Mouse (Mus musculus): ENCODE measurements at regions not wholly inside any gene's neighbourhood (a gene's known extent, or its start where the extent isn't known, plus 50 kb on each side); places are given as distances from the start of the nearest gene placed in this dataset.

DNA sequence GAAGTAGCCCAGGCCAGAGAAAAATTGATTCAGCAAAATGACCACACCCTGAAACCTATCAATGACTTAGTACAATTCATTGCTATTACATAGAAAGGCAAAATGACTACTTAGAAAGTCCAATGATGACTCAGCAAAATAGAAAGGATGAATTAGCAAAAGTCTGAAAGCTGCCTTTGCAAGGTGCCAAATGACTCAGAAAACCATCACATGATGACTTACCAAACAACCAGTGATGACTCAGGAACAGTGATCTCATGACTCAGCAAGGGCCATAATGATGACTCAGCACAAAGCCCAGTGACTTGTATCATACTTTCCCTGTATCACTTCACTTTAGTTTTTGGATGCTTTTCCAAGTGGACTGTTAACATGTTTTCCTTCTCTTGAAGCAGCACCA is 535.6 kb upstream of the Camk1g start:
- Histone ChIP-seq H3K27ac (replicated peaks) (no peak overlapping the region), H3K4me3 (replicated peaks) (no peak overlapping the region), H3K9me3 (replicated peaks) (no peaks in the 10 kb centered on the region), H3K4me2 (replicated peaks) (no peak overlapping the region), H3K4me1 (no peaks in the 10 kb centered on the region), H3K36me3 (no peaks in the 10 kb centered on the region), H3K9ac (no peak overlapping the region), H3K27me3 (no peaks in the 10 kb centered on the region)
- no peak for ATAC-seq (ENCODE audit: insufficient number of reproducible peaks, low FRiP score, low TSS enrichment, low read depth)

DNA sequence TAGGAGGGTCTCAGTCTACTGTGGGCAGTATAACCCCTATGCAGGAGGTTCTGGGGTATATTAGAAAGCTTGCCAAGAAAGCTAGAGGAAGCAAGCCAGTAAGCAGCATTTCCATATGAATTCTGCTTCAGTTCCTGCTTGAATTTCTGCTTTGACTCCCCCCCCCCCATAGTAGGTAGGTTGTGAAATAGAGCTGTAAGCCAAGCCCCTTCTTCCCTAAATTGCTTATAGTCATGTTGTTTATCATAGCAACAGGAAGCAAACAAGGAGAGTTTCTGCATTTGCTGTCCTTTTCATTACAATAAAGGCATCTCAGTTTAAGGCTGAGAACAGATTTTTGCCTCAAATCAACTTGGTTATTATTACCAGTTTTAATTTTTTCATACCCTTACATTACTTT is 524.0 kb upstream of the Camk1g start:
- no peaks in the 10 kb centered on the region for H3K36me3 ChIP-seq
- H3K9ac ChIP-seq, result no peak overlapping the region

DNA sequence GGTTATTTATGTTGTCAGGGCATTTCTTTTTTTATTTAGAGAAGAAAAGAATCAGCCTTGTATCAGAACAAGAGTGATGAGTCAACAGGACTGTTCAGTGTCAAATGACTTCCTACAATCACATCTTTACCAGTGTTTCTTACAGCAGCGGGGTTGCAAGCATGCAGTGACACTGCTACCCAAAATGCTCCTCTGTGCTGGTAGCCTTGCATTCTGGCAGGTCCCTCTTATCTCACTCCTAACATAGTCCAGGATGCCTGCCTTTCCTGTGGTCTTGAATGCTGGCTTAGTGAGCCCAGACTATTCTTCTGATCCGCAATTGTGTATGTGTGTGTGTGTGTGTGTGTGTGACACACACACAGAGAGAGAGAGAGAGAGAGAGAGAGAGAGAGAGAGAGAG is 506.4 kb upstream of the Camk1g start:
- ATAC-seq (ENCODE audit: insufficient number of reproducible peaks, low FRiP score, low TSS enrichment, low read depth), result no peak
- Histone ChIP-seq H3K27me3 (no peaks in the 10 kb centered on the region), H3K4me3 (replicated peaks) (no peak overlapping the region), H3K36me3 (no peaks in the 10 kb centered on the region), H3K4me1 (no peaks in the 10 kb centered on the region), H3K4me2 (replicated peaks) (no peak overlapping the region), H3K9me3 (replicated peaks) (no peaks in the 10 kb centered on the region), H3K9ac (no peak overlapping the region), H3K27ac (replicated peaks) (no peak overlapping the region)
- 67% methylated on average over 2 of the region's 2 CpGs for WGBS

More for the DNA sequence above, 524.0 kb upstream of the Camk1g start:
- H3K27me3 ChIP-seq, result no peaks in the 10 kb centered on the region
- no peak overlapping the region for H3K4me2 ChIP-seq (replicated peaks)
- no peak overlapping the region for H3K4me3 ChIP-seq (replicated peaks)
- no peak overlapping the region for H3K27ac ChIP-seq (replicated peaks)
- no peaks in the 10 kb centered on the region for H3K9me3 ChIP-seq (replicated peaks)
- H3K4me1 ChIP-seq, result no peaks in the 10 kb centered on the region
- no peak for ATAC-seq (ENCODE audit: insufficient number of reproducible peaks, low FRiP score, low TSS enrichment, low read depth)

DNA sequence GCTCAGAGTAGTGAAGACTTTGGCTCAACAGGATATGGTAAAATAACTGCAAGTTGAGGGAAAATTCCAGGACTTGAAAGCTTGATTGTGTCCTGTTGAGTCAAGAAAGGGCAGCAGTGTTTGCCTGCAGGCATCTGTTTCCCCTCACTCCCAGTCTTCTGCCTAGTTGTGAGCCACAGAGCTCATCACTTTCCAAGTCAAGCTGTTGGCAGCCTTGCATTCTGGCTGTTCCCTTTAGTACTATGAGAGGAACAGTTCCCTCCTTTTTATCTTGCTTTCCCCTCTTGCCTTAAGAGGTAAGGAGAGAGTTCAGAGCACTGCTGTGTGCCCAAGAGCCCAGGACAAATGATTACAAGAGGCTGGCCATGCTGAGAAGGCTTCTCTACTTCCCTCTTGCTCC is 506.0 kb upstream of the Camk1g start:
- no peak overlapping the region for H3K4me3 ChIP-seq (replicated peaks)
- no peaks in the 10 kb centered on the region for H3K36me3 ChIP-seq
- H3K27me3 ChIP-seq, result no peaks in the 10 kb centered on the region
- no peak overlapping the region for H3K9ac ChIP-seq
- no peak overlapping the region for H3K27ac ChIP-seq (replicated peaks)
- no peaks in the 10 kb centered on the region for H3K4me1 ChIP-seq
- no peaks in the 10 kb centered on the region for H3K9me3 ChIP-seq (replicated peaks)
- ATAC-seq (ENCODE audit: insufficient number of reproducible peaks, low FRiP score, low TSS enrichment, low read depth), result no peak
- H3K4me2 ChIP-seq (replicated peaks), result no peak overlapping the region

DNA sequence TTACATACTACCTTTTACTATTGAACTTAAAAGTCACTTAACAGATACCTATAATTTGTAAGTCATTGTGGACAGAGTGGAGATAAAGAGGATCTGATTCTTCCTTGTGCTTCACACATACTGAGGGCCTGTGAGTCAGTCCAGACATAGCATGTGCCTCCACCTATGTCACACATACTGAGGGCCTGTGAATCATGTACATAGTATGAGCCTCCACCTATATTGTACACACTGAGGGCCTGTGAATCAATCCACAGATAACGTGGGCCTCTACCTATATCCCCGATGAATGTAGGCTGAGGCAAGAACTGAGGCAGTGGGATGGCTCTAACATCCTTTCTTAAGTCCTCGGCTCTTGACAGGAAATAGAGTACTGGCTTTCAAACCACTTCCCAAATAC is 505.2 kb upstream of the Camk1g start:
- Histone ChIP-seq H3K4me1 (no peaks in the 10 kb centered on the region), H3K4me2 (replicated peaks) (no peak overlapping the region), H3K4me3 (replicated peaks) (no peak overlapping the region), H3K27me3 (no peaks in the 10 kb centered on the region), H3K27ac (replicated peaks) (no peak overlapping the region), H3K9ac (no peak overlapping the region), H3K36me3 (no peaks in the 10 kb centered on the region), H3K9me3 (replicated peaks) (no peaks in the 10 kb centered on the region)
- ATAC-seq (ENCODE audit: insufficient number of reproducible peaks, low FRiP score, low TSS enrichment, low read depth), result no peak
- 82% methylated on average over 3 of the region's 3 CpGs for WGBS

DNA sequence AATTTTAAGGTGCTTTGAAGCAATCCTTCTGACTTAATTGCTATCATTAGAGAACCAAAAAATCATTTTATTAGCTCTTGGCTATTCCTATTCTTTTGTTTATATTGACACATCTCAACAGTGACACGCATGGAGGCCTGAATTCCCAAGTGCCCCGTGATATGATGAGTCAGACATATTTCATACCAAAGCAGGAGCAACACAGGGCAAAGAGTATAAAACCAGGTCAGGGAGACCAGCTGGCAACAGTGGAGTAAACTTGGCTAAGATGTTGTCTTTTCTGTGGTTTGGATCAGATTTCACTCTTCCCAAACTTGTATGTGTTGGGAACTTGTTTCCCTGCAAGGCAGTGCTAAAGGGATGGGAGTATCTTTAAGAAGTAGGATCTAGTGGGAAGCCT is 500.6 kb upstream of the Camk1g start:
- Histone ChIP-seq H3K4me2 (replicated peaks) (no peak overlapping the region), H3K4me1 (no peaks in the 10 kb centered on the region), H3K27me3 (no peaks in the 10 kb centered on the region), H3K27ac (replicated peaks) (no peak overlapping the region), H3K36me3 (no peaks in the 10 kb centered on the region), H3K9ac (no peak overlapping the region), H3K4me3 (replicated peaks) (no peak overlapping the region), H3K9me3 (replicated peaks) (no peaks in the 10 kb centered on the region)
- no peak for ATAC-seq (ENCODE audit: insufficient number of reproducible peaks, low FRiP score, low TSS enrichment, low read depth)
- 62% methylated on average over 2 of the region's 2 CpGs for WGBS

DNA sequence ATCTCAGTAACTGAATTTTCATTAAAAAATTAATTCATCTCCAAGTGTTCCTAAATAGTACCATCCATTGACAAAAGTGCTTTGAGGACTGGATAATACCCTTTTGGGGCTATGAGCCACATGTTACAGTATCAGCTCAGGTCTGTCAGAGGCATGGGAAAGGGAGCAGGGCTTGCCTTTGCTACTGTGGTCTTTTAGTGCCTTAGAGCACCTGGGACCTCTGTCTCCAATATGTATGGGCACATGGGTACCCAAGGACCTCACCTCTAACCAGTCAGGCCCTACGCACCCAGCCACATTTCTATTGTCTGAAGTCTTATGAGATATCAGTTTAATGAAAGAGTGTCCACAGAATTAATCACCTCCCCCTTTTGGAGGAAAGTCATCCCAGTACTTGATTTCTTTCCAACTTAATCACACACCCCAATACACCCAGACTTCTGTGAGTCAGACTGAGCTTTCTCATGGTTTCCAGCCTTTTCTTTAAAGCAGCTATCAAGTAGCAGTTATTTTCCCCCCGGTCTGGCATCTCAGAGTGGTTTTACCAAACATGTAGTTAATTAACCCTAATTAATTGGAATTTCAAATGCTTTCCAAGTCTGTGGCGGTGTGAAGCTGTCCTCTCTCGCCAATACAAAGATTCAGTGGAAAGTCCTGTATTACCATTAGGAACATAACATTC is 498.7 kb upstream of the Camk1g start:
- H3K27ac ChIP-seq (replicated peaks), result no peak overlapping the region
- H3K4me1 ChIP-seq, result no peaks in the 10 kb centered on the region
- no peak for ATAC-seq (ENCODE audit: insufficient number of reproducible peaks, low FRiP score, low TSS enrichment, low read depth)
- H3K4me2 ChIP-seq (replicated peaks), result no peak overlapping the region
- 58% methylated on average over 4 of the region's 4 CpGs for WGBS
- H3K4me3 ChIP-seq (replicated peaks), result no peak overlapping the region
- no peaks in the 10 kb centered on the region for H3K27me3 ChIP-seq
- no peaks in the 10 kb centered on the region for H3K9me3 ChIP-seq (replicated peaks)
- no peaks in the 10 kb centered on the region for H3K36me3 ChIP-seq
- H3K9ac ChIP-seq, result no peak overlapping the region

DNA sequence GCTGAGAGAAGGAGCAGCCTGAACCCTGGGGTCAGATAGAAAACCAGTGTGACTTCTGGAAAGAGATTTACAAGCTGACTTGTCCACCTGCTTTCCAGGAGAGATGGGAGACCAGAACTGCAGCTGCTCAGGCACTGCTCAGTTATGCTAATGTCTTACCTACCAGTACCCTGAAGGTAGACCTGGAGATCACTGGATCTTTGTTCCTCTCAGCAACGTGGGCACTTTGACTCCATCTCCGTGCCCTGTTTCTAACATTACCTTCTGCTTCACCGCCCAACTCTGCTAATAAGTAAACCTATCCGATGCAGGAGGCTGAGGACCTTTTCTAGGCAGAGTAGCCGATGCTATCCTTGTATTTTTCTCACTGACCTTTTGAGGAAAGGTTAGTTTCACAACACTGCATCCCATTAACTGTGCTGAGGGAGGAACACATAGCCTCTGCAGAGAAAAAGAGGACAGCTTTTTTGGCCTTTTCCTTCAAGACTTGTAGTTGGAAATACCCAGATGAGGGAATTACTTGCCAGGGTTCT is 490.7 kb upstream of the Camk1g start:
- 65% methylated on average over 5 of the region's 5 CpGs for WGBS
- H3K4me1 ChIP-seq, result 0 out of 2 replicates have a peak, but pooled peaks cover 5% of the 10 kb centered on the region
- H3K9me3 ChIP-seq (replicated peaks), result no peaks in the 10 kb centered on the region
- H3K36me3 ChIP-seq, result no peaks in the 10 kb centered on the region
- no peak overlapping the region for H3K27ac ChIP-seq (replicated peaks)
- no peak for ATAC-seq (ENCODE audit: insufficient number of reproducible peaks, low FRiP score, low TSS enrichment, low read depth)
- no peak overlapping the region for H3K4me2 ChIP-seq (replicated peaks)
- no peak overlapping the region for H3K9ac ChIP-seq
- H3K27me3 ChIP-seq, result no peaks in the 10 kb centered on the region
- no peak overlapping the region for H3K4me3 ChIP-seq (replicated peaks)

DNA sequence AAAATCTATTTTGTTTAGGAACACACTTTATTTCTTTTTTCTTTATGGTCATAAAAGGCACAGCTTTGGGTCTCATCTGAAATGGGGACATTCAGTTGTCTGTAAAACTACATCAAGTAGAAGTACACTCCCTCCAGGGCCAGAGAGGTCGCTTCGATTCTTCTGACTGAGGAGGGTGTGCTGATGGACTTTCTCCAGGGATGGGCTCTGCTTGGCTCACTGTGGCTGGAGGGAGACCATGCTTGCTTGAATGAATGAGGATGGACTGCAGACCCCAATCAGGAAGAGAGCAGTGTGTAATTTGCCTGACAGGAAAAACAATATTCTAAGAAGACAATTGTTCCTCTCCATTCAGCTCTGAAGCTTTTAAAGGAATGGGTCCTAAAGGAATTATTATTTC is 490.3 kb upstream of the Camk1g start:
- no peaks in the 10 kb centered on the region for H3K9me3 ChIP-seq (replicated peaks)
- H3K9ac ChIP-seq, result no peak overlapping the region
- H3K4me2 ChIP-seq (replicated peaks), result no peak overlapping the region
- no peaks in the 10 kb centered on the region for H3K27me3 ChIP-seq
- no peaks in the 10 kb centered on the region for H3K36me3 ChIP-seq
- no peak overlapping the region for H3K4me3 ChIP-seq (replicated peaks)
- ATAC-seq (ENCODE audit: insufficient number of reproducible peaks, low FRiP score, low TSS enrichment, low read depth), result no peak
- 42% methylated on average over 2 of the region's 2 CpGs for WGBS
- 0 out of 2 replicates have a peak, but pooled peaks cover 5% of the 10 kb centered on the region for H3K4me1 ChIP-seq
- no peak overlapping the region for H3K27ac ChIP-seq (replicated peaks)

DNA sequence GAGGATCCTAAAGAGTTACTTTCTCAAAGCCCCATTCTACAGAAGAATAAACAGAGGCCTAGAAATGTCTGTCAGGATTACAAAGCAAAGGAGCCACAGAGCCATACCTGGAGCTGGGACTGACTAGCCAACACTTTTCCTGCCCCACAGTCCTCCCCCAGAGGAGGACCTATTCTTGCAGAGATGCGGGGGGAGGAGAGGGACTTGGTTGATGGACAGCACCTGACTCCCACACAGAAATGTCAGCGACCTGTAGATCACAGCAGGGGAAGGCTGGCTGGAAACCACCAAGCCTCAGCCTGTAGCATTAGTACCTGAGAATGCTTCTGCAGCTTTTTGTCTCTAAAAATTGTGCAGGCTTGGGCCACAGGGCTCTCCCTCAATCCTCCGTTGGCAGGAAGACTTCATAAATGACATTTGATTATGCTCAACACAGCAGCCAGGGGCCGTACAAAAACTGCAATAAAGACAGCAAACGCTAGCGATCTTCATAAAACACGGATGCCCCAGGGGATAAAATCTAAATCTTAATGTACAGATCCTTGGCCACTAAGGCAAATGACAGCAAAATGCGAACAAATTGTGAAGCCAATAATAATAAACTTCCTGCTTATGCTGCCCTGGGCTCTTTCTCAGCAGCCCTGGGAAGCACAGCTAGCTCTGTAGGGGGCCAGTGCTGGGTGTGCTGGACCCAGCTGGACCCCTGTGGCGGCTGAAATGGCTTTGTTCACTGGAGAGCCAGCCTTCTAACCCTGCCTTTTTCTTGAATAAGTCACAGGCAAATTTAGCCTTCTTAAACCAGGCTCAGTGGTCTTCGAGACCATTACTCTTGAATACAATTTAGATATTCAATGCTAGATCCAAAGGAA is 489.4 kb upstream of the Camk1g start:
- ATAC-seq (ENCODE audit: insufficient number of reproducible peaks, low FRiP score, low TSS enrichment, low read depth), result no peak
- Histone ChIP-seq H3K9ac (no peak overlapping the region), H3K27ac (replicated peaks) (no peak overlapping the region), H3K4me3 (replicated peaks) (no peak overlapping the region), H3K4me1 (0 out of 2 replicates have a peak, but pooled peaks cover 5% of the 10 kb centered on the region), H3K9me3 (replicated peaks) (no peaks in the 10 kb centered on the region), H3K36me3 (no peaks in the 10 kb centered on the region), H3K4me2 (replicated peaks) (no peak overlapping the region), H3K27me3 (no peaks in the 10 kb centered on the region)
- 28% methylated on average over 10 of the region's 10 CpGs for whole genome bisulfite sequencing

DNA sequence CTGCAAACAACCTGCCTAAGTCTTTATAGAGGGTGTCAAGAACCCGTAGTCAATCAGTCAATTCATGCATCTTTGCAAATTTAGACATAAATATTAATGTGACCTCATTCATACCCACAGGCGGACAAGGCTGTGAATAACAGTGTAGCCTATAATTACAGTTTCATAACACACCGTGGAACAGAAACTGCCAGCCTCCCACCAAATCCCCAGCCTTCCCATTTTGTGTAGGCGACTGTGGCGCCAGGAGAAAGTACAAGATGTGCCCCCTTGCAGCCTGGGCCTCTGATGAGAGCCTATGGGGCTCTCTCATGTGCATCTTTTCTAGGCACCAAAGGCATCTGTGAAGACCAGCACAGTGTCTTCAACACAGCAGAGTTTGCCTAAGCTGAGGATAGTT is 477.8 kb upstream of the Camk1g start:
- no peaks in the 10 kb centered on the region for H3K9me3 ChIP-seq (replicated peaks)
- H3K36me3 ChIP-seq, result no peaks in the 10 kb centered on the region
- WGBS, result 67% methylated on average over 5 of the region's 5 CpGs
- H3K9ac ChIP-seq, result no peak overlapping the region
- no peaks in the 10 kb centered on the region for H3K4me1 ChIP-seq
- H3K4me2 ChIP-seq (replicated peaks), result no peak overlapping the region
- ATAC-seq (ENCODE audit: insufficient number of reproducible peaks, low FRiP score, low TSS enrichment, low read depth), result no peak
- no peak overlapping the region for H3K4me3 ChIP-seq (replicated peaks)
- H3K27me3 ChIP-seq, result no peaks in the 10 kb centered on the region
- H3K27ac ChIP-seq (replicated peaks), result no peak overlapping the region

DNA sequence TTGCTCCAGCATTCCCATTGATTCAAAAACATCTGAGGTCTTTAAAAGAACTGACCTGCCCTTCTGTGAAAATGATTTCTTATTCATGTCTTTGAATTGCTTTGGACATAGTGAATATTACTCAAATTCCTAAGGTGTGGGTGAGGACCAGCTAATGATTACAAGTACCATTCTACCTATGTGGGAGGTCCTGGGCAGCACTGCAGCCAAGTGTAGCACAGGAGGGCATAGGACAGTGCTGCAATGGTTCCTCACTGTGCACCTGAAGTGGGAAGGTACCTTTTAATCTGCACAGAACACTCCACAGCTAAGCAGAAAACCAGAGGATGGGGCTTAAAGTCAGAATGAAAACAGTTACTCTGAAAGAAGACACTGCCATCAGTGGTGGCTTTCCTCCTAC is 474.8 kb upstream of the Camk1g start:
- Histone ChIP-seq H3K36me3 (no peaks in the 10 kb centered on the region), H3K4me3 (replicated peaks) (no peak overlapping the region), H3K4me1 (no peaks in the 10 kb centered on the region), H3K9me3 (replicated peaks) (no peaks in the 10 kb centered on the region), H3K27me3 (no peaks in the 10 kb centered on the region), H3K4me2 (replicated peaks) (no peak overlapping the region), H3K9ac (no peak overlapping the region), H3K27ac (replicated peaks) (no peak overlapping the region)
- no peak for ATAC-seq (ENCODE audit: insufficient number of reproducible peaks, low FRiP score, low TSS enrichment, low read depth)
